Mouse (Mus musculus): ENCODE measurements around the gene Gab1. TPM values are rescaled to one million over a fixed set of nuclear protein-coding genes. Genes with fewer than 3 reads are reported as not detected.

Gab1 gene
- total and polyA plus RNA-seq, 3 experiments, result 4.0 to 8.1 TPM; not detected in 1

DNA sequence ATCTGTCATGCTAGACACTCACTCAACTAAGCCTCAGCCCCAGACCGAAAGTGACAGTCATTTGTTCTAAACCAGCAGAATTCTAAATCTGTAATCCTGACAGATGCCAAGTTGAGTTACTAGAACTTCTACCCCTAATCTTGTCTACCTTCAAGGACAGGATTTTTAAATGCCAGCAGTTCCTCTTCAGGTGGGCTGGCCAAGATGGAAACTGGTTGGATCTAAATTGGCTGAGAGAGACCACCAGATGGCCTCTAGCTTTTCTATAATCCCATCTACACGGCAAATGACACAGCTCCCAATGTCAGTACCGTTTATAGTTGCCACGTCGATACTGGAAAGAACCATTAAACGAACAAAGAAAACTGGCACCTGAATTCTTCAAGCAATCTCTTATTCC, 8.9 kb downstream of the Gab1 start:
- H3K36me3 ChIP-seq (ENCODE audit: control insufficient read depth in 1 of 2, insufficient read depth in 2 of 2, low read length in 2 of 2), result peaks cover 0 to 13% of the 10 kb centered on the region in 2 experiments; a peak in 2 of 4 replicates
- DNase-seq (ENCODE audit: low read depth, low spot score), result no peak
- no peak for TF ChIP-seq MAZ (IDR thresholded peaks at IDR 0.05; ENCODE audit: low read depth, low read length)
- TF ChIP-seq GABPA (IDR thresholded peaks at IDR 0.05; ENCODE audit: low read depth, low read length), result no peak
- no peak for TF ChIP-seq JUND (IDR thresholded peaks at IDR 0.05; ENCODE audit: low read depth, low read length)
- no peak for TF ChIP-seq NELFE (IDR thresholded peaks at IDR 0.05; ENCODE audit: low read depth, low read length)
- H3K27ac ChIP-seq (ENCODE audit: control insufficient read depth, low read depth, low read length), result no peak overlapping the region
- peaks cover 8% of the 10 kb centered on the region for H3K79me2 ChIP-seq (ENCODE audit: control insufficient read depth, insufficient read depth, low read length, poor library complexity)
- no peak overlapping the region for H3K4me3 ChIP-seq (ENCODE audit: control insufficient read depth in 1 of 2, insufficient read depth in 1 of 2, low read depth in 2 of 2, low read length in 2 of 2)
- H3K27me3 ChIP-seq (ENCODE audit: control insufficient read depth in 1 of 2, insufficient read depth in 2 of 2, low read length in 2 of 2), result no peaks in the 10 kb centered on the region
- peaks cover 2 to 22% of the 10 kb centered on the region in 2 experiments; a peak in 3 of 4 replicates for H3K4me1 ChIP-seq (ENCODE audit: control insufficient read depth in 1 of 2, insufficient read depth in 2 of 2, low read length in 2 of 2)
- H3K9me3 ChIP-seq (replicated peaks; ENCODE audit: insufficient read depth, low read length), result no peaks in the 10 kb centered on the region
- H3K9ac ChIP-seq (ENCODE audit: control insufficient read depth, low read depth, low read length, poor library complexity, severe bottlenecking), result no peak overlapping the region

DNA sequence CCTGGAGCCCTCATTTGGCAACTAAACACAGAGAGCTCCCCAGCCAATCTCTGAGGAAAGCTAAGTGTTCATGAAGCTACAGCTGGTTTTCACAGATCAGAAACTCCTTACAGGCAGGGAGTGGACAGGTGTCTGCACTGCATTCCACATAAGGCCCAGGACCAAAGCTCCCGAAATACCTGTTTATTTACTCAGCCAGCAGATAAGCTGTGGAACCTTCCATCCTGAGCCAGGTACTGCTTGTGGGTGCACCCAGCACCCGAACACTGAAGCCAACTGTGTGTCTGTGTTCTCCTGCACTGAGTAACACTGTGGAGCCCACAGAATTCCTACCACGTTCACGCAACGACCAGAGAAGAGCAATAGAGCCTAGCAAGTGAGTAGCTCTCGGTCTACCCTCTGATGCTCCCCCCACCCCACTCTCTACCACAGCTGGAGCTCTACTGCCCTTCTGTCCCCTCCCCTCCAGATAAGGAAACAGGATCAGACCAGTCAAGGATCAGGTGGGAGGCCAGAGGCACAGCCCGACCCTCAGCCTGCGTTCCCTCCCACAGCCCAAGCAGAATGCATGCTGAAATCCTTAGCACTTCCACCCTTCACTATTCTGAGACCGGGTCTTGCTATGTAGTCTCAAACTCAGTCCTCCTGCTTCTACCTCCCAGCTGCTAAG, 9.6 kb downstream of the Gab1 start:
- peaks cover 0 to 19% of the 10 kb centered on the region in 2 experiments; a peak in 2 of 4 replicates for H3K36me3 ChIP-seq (ENCODE audit: control insufficient read depth in 1 of 2, insufficient read depth in 2 of 2, low read length in 2 of 2)
- no peak overlapping the region for H3K27ac ChIP-seq (ENCODE audit: control insufficient read depth, low read depth, low read length)
- DNase-seq (ENCODE audit: low read depth, low spot score), result no peak
- no peak overlapping the region for H3K4me3 ChIP-seq (ENCODE audit: control insufficient read depth in 1 of 2, insufficient read depth in 1 of 2, low read depth in 2 of 2, low read length in 2 of 2)
- TF ChIP-seq ZMIZ1 (IDR thresholded peaks at IDR 0.05; ENCODE audit: low read depth, low read length), result no peak
- no peaks in the 10 kb centered on the region for H3K9me3 ChIP-seq (replicated peaks; ENCODE audit: insufficient read depth, low read length)
- H3K4me1 ChIP-seq (ENCODE audit: control insufficient read depth in 1 of 2, insufficient read depth in 2 of 2, low read length in 2 of 2), result peaks cover 3 to 30% of the 10 kb centered on the region in 2 experiments; a peak in 3 of 4 replicates
- peaks cover 8% of the 10 kb centered on the region for H3K79me2 ChIP-seq (ENCODE audit: control insufficient read depth, insufficient read depth, low read length, poor library complexity)
- H3K9ac ChIP-seq (ENCODE audit: control insufficient read depth, low read depth, low read length, poor library complexity, severe bottlenecking), result no peak overlapping the region
- H3K27me3 ChIP-seq (ENCODE audit: control insufficient read depth in 1 of 2, insufficient read depth in 2 of 2, low read length in 2 of 2), result no peaks in the 10 kb centered on the region

GRCm38 (mm10) chr8:80869881-80870328, 10.4 kb downstream of the Gab1 start:
- Histone ChIP-seq H3K4me1 (ENCODE audit: control insufficient read depth in 1 of 2, insufficient read depth in 2 of 2, low read length in 2 of 2) (peaks cover 3 to 31% of the 10 kb centered on the region in 2 experiments; a peak in 3 of 4 replicates), H3K27me3 (ENCODE audit: control insufficient read depth in 1 of 2, insufficient read depth in 2 of 2, low read length in 2 of 2) (no peaks in the 10 kb centered on the region), H3K79me2 (ENCODE audit: control insufficient read depth, insufficient read depth, low read length, poor library complexity) (peaks cover 9% of the 10 kb centered on the region), H3K27ac (ENCODE audit: control insufficient read depth, low read depth, low read length) (no peak overlapping the region), H3K9ac (ENCODE audit: control insufficient read depth, low read depth, low read length, poor library complexity, severe bottlenecking) (no peak overlapping the region), H3K9me3 (replicated peaks; ENCODE audit: insufficient read depth, low read length) (no peaks in the 10 kb centered on the region), H3K36me3 (ENCODE audit: control insufficient read depth in 1 of 2, insufficient read depth in 2 of 2, low read length in 2 of 2) (peaks cover 0 to 19% of the 10 kb centered on the region in 2 experiments; a peak in 2 of 4 replicates), H3K4me3 (ENCODE audit: control insufficient read depth in 1 of 2, insufficient read depth in 1 of 2, low read depth in 2 of 2, low read length in 2 of 2) (no peak overlapping the region)
- no peak for DNase-seq (ENCODE audit: low read depth, low spot score)
- TF ChIP-seq POLR2AphosphoS2 (IDR thresholded peaks at IDR 0.05; ENCODE audit: low read length) (no peak), CHD2 (IDR thresholded peaks at IDR 0.05; ENCODE audit: low read length) (no peak), UBTF (IDR thresholded peaks at IDR 0.05; ENCODE audit: borderline replicate concordance, insufficient read depth, low read depth, low read length) (no peak), JUND (IDR thresholded peaks at IDR 0.05; ENCODE audit: low read depth, low read length) (no peak), MAX (IDR thresholded peaks at IDR 0.05; ENCODE audit: low read length) (no peak), MAZ (IDR thresholded peaks at IDR 0.05; ENCODE audit: low read depth, low read length) (no peak), NELFE (IDR thresholded peaks at IDR 0.05; ENCODE audit: low read depth, low read length) (no peak), CHD1 (IDR thresholded peaks at IDR 0.05; ENCODE audit: low read depth, low read length) (no peak), POLR2A (IDR thresholded peaks at IDR 0.05; ENCODE audit: control insufficient read depth in 1 of 2, insufficient read depth in 1 of 2, low read depth in 1 of 2, low read length in 2 of 2, poor library complexity in 1 of 2) (no peak), ELF1 (IDR thresholded peaks at IDR 0.05; ENCODE audit: low read depth, low read length) (no peak), MEF2A (IDR thresholded peaks at IDR 0.05; ENCODE audit: extremely low read depth, insufficient replicate concordance, low read depth, low read length, poor library complexity, severe bottlenecking) (no peak), SIN3A (IDR thresholded peaks at IDR 0.05; ENCODE audit: low read length) (no peak), HCFC1 (IDR thresholded peaks at IDR 0.05; ENCODE audit: low read depth, low read length) (no peak), NRF1 (IDR thresholded peaks at IDR 0.05; ENCODE audit: insufficient read depth, low read depth, low read length, poor library complexity, severe bottlenecking) (no peak)
